ENCODE assay signal across 9 mouse cellular contexts in genomic region chr11:5414856-5415616, GRCm38 (mm10). TPM values are rescaled to one million over a fixed set of nuclear protein-coding genes. Genes with fewer than 3 reads are reported as not detected.
DNase-seq lines count a peak whose midpoint lies in the region; ATAC-seq lines count a peak whose summit lies in the region.
"Had no signal": no experiment of that assay in that cellular context is flagged by ENCODE, and none has a peak within 500 bp of the region (broad histone marks: within the 10 kb centered on the region; RNA-seq: fewer than 3 reads in every experiment).

No protein-coding gene starts in this region.

- no peak overlapping the region for H3K4me2 ChIP-seq in forebrain, embryonic 16.5 days (ENCODE audit: low read length)
- H3K4me2 ChIP-seq in liver, embryonic 11.5 days, result no peak overlapping the region
- H3K4me2 ChIP-seq in intestine, embryonic 15.5 days (replicated peaks), result peak overlapping the region; percentile 25; the same call in 1 of the 2 replicates

- WGBS in forebrain, embryonic 10.5 days, result 29% methylated on average over 2 of the region's 2 CpGs
- 13% methylated on average over 2 of the region's 2 CpGs for WGBS in forebrain, embryonic 16.5 days
- WGBS in liver, embryonic 11.5 days, result 51% methylated on average over 2 of the region's 2 CpGs
- 36% methylated on average over 2 of the region's 2 CpGs for WGBS in intestine, embryonic 15.5 days

- no peak for ATAC-seq in forebrain, embryonic 16.5 days
- ATAC-seq in liver, embryonic 11.5 days (replicated peaks; ENCODE audit: low FRiP score), result no peak
- no peak for ATAC-seq in intestine, embryonic 15.5 days
- no peak for ATAC-seq in megakaryocyte, adult 5-6 weeks (ENCODE audit: poor library complexity, severe bottlenecking)

- peak overlapping the region; percentile 1; the same call in 1 of the 2 replicates for H3K4me3 ChIP-seq in forebrain, embryonic 10.5 days
- no peak overlapping the region for H3K4me3 ChIP-seq in forebrain, embryonic 16.5 days (replicated peaks; ENCODE audit: low read length)
- H3K4me3 ChIP-seq in liver, embryonic 11.5 days (ENCODE audit: low read depth, low read length), result no peak overlapping the region
- H3K4me3 ChIP-seq in intestine, embryonic 15.5 days (replicated peaks), result no peak overlapping the region

- peaks cover 76% of the 10 kb centered on the region for H3K4me1 ChIP-seq in forebrain, embryonic 10.5 days
- H3K4me1 ChIP-seq in forebrain, embryonic 16.5 days (replicated peaks; ENCODE audit: control insufficient read depth, insufficient read depth, low read length), result peaks cover 31% of the 10 kb centered on the region
- H3K4me1 ChIP-seq in liver, embryonic 11.5 days (replicated peaks; ENCODE audit: control insufficient read depth, insufficient read depth, low read length), result peaks cover 41% of the 10 kb centered on the region
- peaks cover 44% of the 10 kb centered on the region for H3K4me1 ChIP-seq in intestine, embryonic 15.5 days (replicated peaks)

- DNase-seq in forebrain, embryonic 10.5 days (ENCODE audit: extremely low spot score, low spot score), result no peak
- no peak for DNase-seq in liver, embryonic 11.5 days (ENCODE audit: low spot score)
- no peak for DNase-seq in liver
- peak; percentile 10 for DNase-seq in retina, postnatal 1 day
- DNase-seq in urinary bladder, postnatal 25 days (ENCODE audit: low spot score), result no peak
- DNase-seq: gastrocnemius, postnatal 25 days had no signal

- H3K36me3 ChIP-seq in forebrain, embryonic 10.5 days (replicated peaks), result peaks cover 3% of the 10 kb centered on the region; the same call in 1 of the 2 replicates
- no peaks in the 10 kb centered on the region for H3K36me3 ChIP-seq in forebrain, embryonic 16.5 days (ENCODE audit: control insufficient read depth, insufficient read depth)
- H3K36me3 ChIP-seq in liver, embryonic 11.5 days (ENCODE audit: control insufficient read depth, insufficient read depth, low read length), result no peaks in the 10 kb centered on the region
- H3K36me3 ChIP-seq in intestine, embryonic 15.5 days, result no peaks in the 10 kb centered on the region

- H3K27ac ChIP-seq in forebrain, embryonic 10.5 days, result peak overlapping the region; percentile 73
- H3K27ac ChIP-seq in forebrain, embryonic 16.5 days (ENCODE audit: low read length), result no peak overlapping the region
- 0 out of 2 replicates have a peak overlapping the region, but pooled peaks have one; percentile 30 for H3K27ac ChIP-seq in liver, embryonic 11.5 days (ENCODE audit: low read depth, low read length)
- peak overlapping the region; percentile 72; the same call in 1 of the 2 replicates for H3K27ac ChIP-seq in intestine, embryonic 15.5 days

- H3K9me3 ChIP-seq in forebrain, embryonic 10.5 days, result no peaks in the 10 kb centered on the region
- H3K9me3 ChIP-seq in forebrain, embryonic 16.5 days (ENCODE audit: control insufficient read depth, low read length), result no peaks in the 10 kb centered on the region
- no peaks in the 10 kb centered on the region for H3K9me3 ChIP-seq in liver, embryonic 11.5 days (ENCODE audit: control insufficient read depth, low read length)
- H3K9me3 ChIP-seq in intestine, embryonic 15.5 days, result no peaks in the 10 kb centered on the region

- H3K9ac ChIP-seq in forebrain, embryonic 16.5 days (replicated peaks; ENCODE audit: low read depth, low read length), result no peak overlapping the region
- H3K9ac ChIP-seq in liver, embryonic 11.5 days (ENCODE audit: low read depth, low read length), result no peak overlapping the region
- no peak overlapping the region for H3K9ac ChIP-seq in intestine, embryonic 15.5 days

- no peaks in the 10 kb centered on the region for H3K27me3 ChIP-seq in forebrain, embryonic 10.5 days (ENCODE audit: poor library complexity, severe bottlenecking)
- no peaks in the 10 kb centered on the region for H3K27me3 ChIP-seq in forebrain, embryonic 16.5 days (replicated peaks; ENCODE audit: control insufficient read depth, insufficient read depth, low read length)
- no peaks in the 10 kb centered on the region for H3K27me3 ChIP-seq in liver, embryonic 11.5 days (replicated peaks; ENCODE audit: control insufficient read depth, insufficient read depth, low read length)
- no peaks in the 10 kb centered on the region for H3K27me3 ChIP-seq in intestine, embryonic 15.5 days (replicated peaks)

RNA-seq across cellular contexts. Expression of gene Znrf3, which starts 29.6 kb away (rescaled TPM):
- 11.1 and 11.9 TPM in 2 replicates for polyA plus RNA-seq in forebrain, embryonic 10.5 days (2016; fragmentation: Nextera tagmentation; extraction: Ambion mirVana)
- polyA plus RNA-seq in forebrain, embryonic 16.5 days (2015; fragmentation: Nextera tagmentation; extraction: Ambion mirVana), result 6.9 and 7.2 TPM in 2 replicates
- 9.0 and 9.1 TPM in 2 replicates for polyA plus RNA-seq in liver, embryonic 11.5 days (2014; fragmentation: Nextera tagmentation; extraction: Ambion mirVana)
- 9.0 and 9.6 TPM in 2 replicates for polyA plus RNA-seq in intestine, embryonic 15.5 days (2015; fragmentation: Nextera tagmentation; extraction: Ambion mirVana)
- total RNA-seq in megakaryocyte, adult 5-6 weeks (2015), result 0.68 and 2.2 TPM in 2 replicates
- total RNA-seq in megakaryocyte, adult 5-6 weeks (2017), result 0.57 and 0.70 TPM in 2 replicates
